Mouse (Mus musculus) ES-E14 (cell line): ENCODE results near the gene Obox6. TPM values are rescaled to one million over a fixed set of nuclear protein-coding genes. Genes with fewer than 3 reads are reported as not detected.

Experiments
- DNase-seq: peaks from one replicate; pipeline ENCODE4 v3.0.0-alpha.2; 2013; ENCODE audit warnings: low read depth, low spot score
- H3K27ac ChIP-seq: 2 replicates; pipeline ENCODE4 v1.5.1; 2012; ENCODE audit warnings: low read depth, mild to moderate bottlenecking, low read length, moderate library complexity, mixed read lengths; ENCODE audit not compliant: poor library complexity, insufficient read depth, severe bottlenecking
- H3K36me3 ChIP-seq: 2 replicates; pipeline ENCODE4 v1.6.1; 2012; ENCODE audit warnings: mild to moderate bottlenecking, low read length, moderate library complexity, mixed read lengths; ENCODE audit not compliant: control insufficient read depth, poor library complexity, insufficient read depth, severe bottlenecking
- H3K4me1 ChIP-seq, 2 experiments: fragments of 150-350 bp in 1 of 2; sonication (generic) in 1 of 2; 2 replicates each; pipeline ENCODE4 v1.6.1; 2012; ENCODE audit warnings: low read length in 2 of 2, mild to moderate bottlenecking in 1 of 2, mixed read lengths in 1 of 2; ENCODE audit not compliant: control insufficient read depth in 2 of 2, insufficient read depth in 2 of 2, poor library complexity in 1 of 2
- H3K4me3 ChIP-seq, 2 experiments: fragments of 150-350 bp in 1 of 2; sonication (generic) in 1 of 2; 2 replicates each; pipeline ENCODE4 v1.5.1; 2012; ENCODE audit warnings: low read length in 2 of 2, low read depth in 1 of 2, mild to moderate bottlenecking in 1 of 2, mixed read lengths in 1 of 2; ENCODE audit not compliant: insufficient read depth in 1 of 2, poor library complexity in 1 of 2, severe bottlenecking in 1 of 2
- H3K9ac ChIP-seq: 2 replicates; pipeline ENCODE4 v1.6.1; 2012; ENCODE audit warnings: low read depth, mild to moderate bottlenecking, low read length, mixed read lengths; ENCODE audit not compliant: poor library complexity, insufficient read depth, severe bottlenecking
- H3K9me3 ChIP-seq: fragments of 150-350 bp; sonication (generic); 2 replicates; pipeline ENCODE4 v1.6.1; 2012; ENCODE audit warnings: low read depth, mild to moderate bottlenecking, low read length; ENCODE audit not compliant: control insufficient read depth, insufficient read depth
- CHD2 ChIP-seq: IDR thresholded peaks from 2 replicates; pipeline ENCODE4 v1.6.1; 2014; ENCODE audit warnings: mild to moderate bottlenecking, low read depth, low read length, inconsistent platforms
- HCFC1 ChIP-seq: IDR thresholded peaks from 2 replicates; pipeline ENCODE4 v1.6.1; 2012; ENCODE audit warnings: low read length, inconsistent platforms, borderline replicate concordance; ENCODE audit not compliant: insufficient read depth
- MAFK ChIP-seq: IDR thresholded peaks from 2 replicates; pipeline ENCODE4 v1.6.1; 2014; ENCODE audit warnings: mild to moderate bottlenecking, low read depth, low read length, inconsistent platforms; ENCODE audit not compliant: insufficient read depth
- ZC3H11A ChIP-seq: IDR thresholded peaks from 2 replicates; pipeline ENCODE4 v1.6.1; 2012; ENCODE audit warnings: low read depth, mild to moderate bottlenecking, inconsistent platforms, low read length, borderline replicate concordance
- ZNF384 ChIP-seq: IDR thresholded peaks from 2 replicates; pipeline ENCODE4 v1.6.1; 2012; ENCODE audit warnings: low read depth, low read length, inconsistent platforms
- in situ Hi-C, 2 experiments: fragments of 600-800 bp; cut with MboI; formaldehyde crosslinking; loops; one replicate each; pipeline ENCODE4 v1.15.1; 2025; ENCODE audit warnings: low sequenced_read_pairs in 2 of 2, inconsistent platforms in 1 of 2; ENCODE audit not compliant: unreplicated experiment in 2 of 2
- total RNA-seq: library from RNA; depleted of rRNA; stranded (reverse); fragments of 300-350 nt; gene quantifications from 2 replicates; pipeline ENCODE4 v1.2.3, GENCODE M21; 2012; rRNA removed

Gene Obox6
- 0.76 and 0.79 TPM in 2 replicates for total RNA-seq

GRCm38 (mm10) chr7:15839578-15839977 is at the start of gene Obox6:
Obox6 (minus strand) TSS chr7:15839678.
- TF ChIP-seq MAFK (no peak), HCFC1 (no peak), ZC3H11A (no peak), ZNF384 (no peak), CHD2 (no peak)
- Histone ChIP-seq H3K9ac (no peak within 1 kb of the TSS), H3K4me3 (no peak within 1 kb of the TSS), H3K36me3 (no peaks in the 10 kb centered on the region), H3K4me1 (no peaks in the 10 kb centered on the region), H3K27ac (no peak within 1 kb of the TSS), H3K9me3 (no peaks in the 10 kb centered on the region)
- in situ Hi-C loops = no loop called here
- DNase-seq = no peak

GRCm38 (mm10) chr7:15884127-15884526 is 44.6 kb upstream of the Obox6 start:
- Histone ChIP-seq H3K4me3 (no peak overlapping the region), H3K9ac (no peak overlapping the region), H3K27ac (no peak overlapping the region), H3K4me1 (no peaks in the 10 kb centered on the region), H3K36me3 (no peaks in the 10 kb centered on the region), H3K9me3 (no peaks in the 10 kb centered on the region)
- in situ Hi-C loops = no loop called here
- DNase-seq = no peak
- TF ChIP-seq ZNF384 = no peak
- TF ChIP-seq CHD2 = no peak
- no peak for TF ChIP-seq ZC3H11A
- TF ChIP-seq MAFK = no peak
- no peak for TF ChIP-seq HCFC1

- no peak within 1 kb of the TSS for H3K27ac ChIP-seq
- H3K9ac ChIP-seq = no peak within 1 kb of the TSS
- no peak within 1 kb of the TSS for H3K4me3 ChIP-seq
- H3K4me1 ChIP-seq = no peaks in the 10 kb centered on the region
- no peaks in the 10 kb centered on the region for H3K36me3 ChIP-seq
- no peak for DNase-seq
- H3K9me3 ChIP-seq = no peaks in the 10 kb centered on the region
- in situ Hi-C loops = no loop called here
- no peak for TF ChIP-seq MAFK
Measured at GRCm38 (mm10) chr7:15882317-15882716, 42.8 kb upstream of the Obox6 start, which contains the start of gene Crxos. Crxos (plus strand) TSS chr7:15882617.

DNA sequence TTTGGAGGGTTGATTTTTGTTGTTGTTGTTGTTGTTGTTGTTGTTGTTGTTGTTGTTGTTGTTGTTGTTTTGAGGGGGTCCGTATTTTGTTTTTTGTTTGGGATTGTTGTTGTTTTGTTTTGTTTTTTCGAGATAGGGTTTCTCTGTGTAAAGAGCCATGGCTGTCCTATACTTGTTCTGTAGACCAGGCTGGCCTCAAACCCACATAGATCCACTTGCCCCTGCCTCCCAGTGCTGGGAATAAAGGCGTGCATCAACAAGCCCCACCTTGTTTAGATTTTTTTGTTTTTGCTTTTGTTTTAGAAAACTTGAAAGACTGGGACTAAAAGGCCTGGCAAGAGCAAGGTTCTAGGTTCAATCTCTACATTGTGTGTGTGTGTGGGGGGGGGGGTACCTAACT is 42.4 kb upstream of the Obox6 start:
- no peaks in the 10 kb centered on the region for H3K4me1 ChIP-seq
- DNase-seq = no peak
- H3K27ac ChIP-seq = no peak overlapping the region
- no peaks in the 10 kb centered on the region for H3K9me3 ChIP-seq
- H3K36me3 ChIP-seq = no peaks in the 10 kb centered on the region
- in situ Hi-C loops = no loop called here
- no peak overlapping the region for H3K4me3 ChIP-seq
- TF ChIP-seq ZC3H11A (no peak), MAFK (no peak), CHD2 (no peak), ZNF384 (no peak), HCFC1 (no peak)
- no peak overlapping the region for H3K9ac ChIP-seq

GRCm38 (mm10) chr7:15881388-15881787 is 41.9 kb upstream of the Obox6 start:
- TF ChIP-seq CHD2 = no peak
- TF ChIP-seq HCFC1 = no peak
- TF ChIP-seq ZC3H11A = no peak
- TF ChIP-seq MAFK = no peak
- TF ChIP-seq ZNF384 = no peak
- no peak overlapping the region for H3K27ac ChIP-seq
- H3K9me3 ChIP-seq = no peaks in the 10 kb centered on the region
- no peaks in the 10 kb centered on the region for H3K36me3 ChIP-seq
- in situ Hi-C loops = no loop called here
- no peaks in the 10 kb centered on the region for H3K4me1 ChIP-seq
- no peak overlapping the region for H3K9ac ChIP-seq
- no peak overlapping the region for H3K4me3 ChIP-seq
- DNase-seq = no peak
